Mouse (Mus musculus) thymus, adult 2 months (tissue): ENCODE results near the gene Inpp5b.

ENCODE experiments used
- CTCF ChIP-seq: fragments of 200-500 bp; IDR thresholded peaks from 2 replicates; pipeline ENCODE4 v1.5.1; 2012; ENCODE audit warnings: mild to moderate bottlenecking, control low read depth, low read length, moderate library complexity, borderline replicate concordance; ENCODE audit not compliant: control insufficient read depth, poor library complexity, insufficient read depth; ENCODE audit errors: extremely low read depth
- POLR2A ChIP-seq: fragments of 200-500 bp; IDR thresholded peaks from 2 replicates; pipeline ENCODE4 v1.6.1; 2012; ENCODE audit warnings: mild to moderate bottlenecking, low read length, control low read depth, moderate library complexity; ENCODE audit not compliant: control insufficient read depth, poor library complexity, insufficient read depth; ENCODE audit errors: extremely low read depth

DNA sequence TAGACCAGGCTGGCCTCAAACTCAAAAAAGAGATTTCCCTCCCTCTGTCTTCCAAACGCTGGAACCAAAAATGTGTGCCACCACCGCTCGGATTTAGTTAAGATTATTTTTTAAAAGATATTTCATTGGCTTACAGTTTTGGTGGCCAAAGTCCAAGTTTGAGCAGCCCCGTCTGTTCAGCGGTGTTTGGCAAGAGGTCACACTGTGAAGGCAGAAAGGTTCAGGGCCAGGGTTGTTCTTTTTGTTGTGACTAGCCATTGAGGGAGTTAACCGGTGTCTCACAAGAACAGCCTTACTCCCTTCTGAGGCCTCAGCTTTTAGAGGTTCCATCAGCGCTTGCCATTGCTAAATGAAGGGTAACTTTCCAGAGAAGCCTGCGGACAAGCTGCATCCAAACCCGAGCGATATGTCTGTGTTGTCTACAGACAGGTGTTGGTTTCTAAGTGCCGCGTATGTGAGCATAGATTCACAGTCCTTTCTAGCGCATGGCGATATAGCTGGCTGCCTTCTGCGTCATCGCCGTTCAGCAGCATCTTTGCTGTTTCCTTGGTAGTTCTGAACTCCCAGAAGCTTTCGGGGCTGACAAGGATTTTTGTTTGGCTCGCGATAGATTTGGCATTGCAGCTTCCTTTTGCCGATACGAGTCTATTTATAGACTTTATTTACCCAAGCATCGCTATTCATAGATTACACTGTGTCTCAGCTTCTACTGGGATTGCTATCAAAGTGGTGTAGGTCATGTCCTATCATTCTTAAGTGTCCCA is 24.3 kb downstream of the Inpp5b start:
- TF ChIP-seq CTCF (no peak), POLR2A (no peak)
